Mouse (Mus musculus): ENCODE measurements at regions not wholly inside any gene's neighbourhood (a gene's known extent, or its start where the extent isn't known, plus 50 kb on each side); places are given as distances from the start of the nearest gene placed in this dataset.

- ATAC-seq (replicated peaks in 1 of 2; ENCODE audit: insufficient read depth in 1 of 2, low FRiP score in 2 of 2, low TSS enrichment in 1 of 2, low read depth in 1 of 2, poor library complexity in 2 of 2, severe bottlenecking in 2 of 2), result peak; percentile 67 to 77; a peak in 2 of 4 replicates
Measured at GRCm38 (mm10) chr10:119065974-119066373, 173.9 kb downstream of the Cand1 start.

- peak; percentile 94 to 97 for ATAC-seq (replicated peaks in 1 of 2; ENCODE audit: insufficient read depth in 1 of 2, low FRiP score in 2 of 2, low TSS enrichment in 1 of 2, low read depth in 1 of 2, poor library complexity in 2 of 2, severe bottlenecking in 2 of 2)
Measured at GRCm38 (mm10) chr10:119065133-119065817, 174.6 kb downstream of the Cand1 start.

- no peak for ATAC-seq (replicated peaks in 1 of 2; ENCODE audit: insufficient read depth in 1 of 2, low FRiP score in 2 of 2, low TSS enrichment in 1 of 2, low read depth in 1 of 2, poor library complexity in 2 of 2, severe bottlenecking in 2 of 2)
Measured at GRCm38 (mm10) chr10:119064218-119064617, 175.6 kb downstream of the Cand1 start.

GRCm38 (mm10) chr10:119063209-119063699 is 176.6 kb downstream of the Cand1 start:
- ATAC-seq (replicated peaks in 1 of 2; ENCODE audit: insufficient read depth in 1 of 2, low FRiP score in 2 of 2, low TSS enrichment in 1 of 2, low read depth in 1 of 2, poor library complexity in 2 of 2, severe bottlenecking in 2 of 2), result no peak

DNA sequence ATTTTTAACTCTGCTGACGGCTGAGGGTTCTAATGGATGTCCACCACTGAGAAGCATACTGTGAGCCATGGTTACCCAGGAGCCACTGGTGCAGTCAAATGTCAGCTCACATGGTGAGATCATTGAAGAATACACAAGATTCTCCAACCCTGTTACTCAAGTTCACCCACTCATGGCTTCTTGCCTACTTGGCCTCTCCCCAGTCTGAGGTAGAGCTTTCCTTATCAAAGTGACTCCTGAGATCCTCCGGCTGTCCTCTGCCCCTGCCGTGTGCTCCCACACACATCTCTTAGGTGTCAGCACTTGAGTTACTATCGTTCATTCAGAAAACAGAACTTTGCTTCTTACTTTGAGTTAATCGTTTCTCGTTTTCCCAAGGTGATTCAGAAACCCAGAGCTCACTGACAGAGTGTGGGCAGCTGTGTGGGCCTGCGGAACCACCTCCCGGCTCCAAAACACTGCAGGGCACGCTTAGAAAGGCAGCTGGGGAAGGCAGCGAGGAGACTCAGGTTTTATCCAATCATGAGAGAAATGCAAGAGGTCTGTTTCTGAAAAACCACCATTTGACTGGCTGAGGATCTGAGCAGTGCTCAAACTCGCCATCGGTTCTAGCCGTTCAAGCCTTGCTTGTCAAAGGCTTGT is 177.8 kb downstream of the Cand1 start:
- no peak for ATAC-seq (replicated peaks in 1 of 2; ENCODE audit: insufficient read depth in 1 of 2, low FRiP score in 2 of 2, low TSS enrichment in 1 of 2, low read depth in 1 of 2, poor library complexity in 2 of 2, severe bottlenecking in 2 of 2)

DNA sequence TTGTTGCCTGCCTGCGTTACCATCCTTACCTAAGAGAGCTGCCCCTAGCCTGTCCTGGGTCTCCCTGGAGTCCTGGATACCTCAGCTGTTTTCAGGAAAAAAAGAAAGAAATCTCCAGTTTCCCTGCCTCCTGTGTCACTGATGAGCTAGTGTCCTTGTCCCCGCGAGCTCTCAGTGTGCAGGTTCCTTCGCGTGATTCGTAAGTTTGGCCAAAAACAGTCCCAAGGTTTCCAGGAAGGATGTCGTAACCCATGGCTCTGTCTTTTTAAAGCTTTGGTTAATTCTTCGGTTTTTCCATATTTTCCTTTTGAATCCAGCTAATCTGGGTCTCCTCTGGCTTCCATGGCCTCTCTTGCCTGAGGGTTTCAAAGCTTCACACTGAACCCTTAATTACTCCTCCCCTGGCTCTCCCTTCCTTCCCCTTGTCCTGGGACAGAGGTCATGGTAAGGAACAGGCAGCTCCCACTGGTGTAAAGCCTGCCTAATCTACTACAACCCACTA is 178.5 kb downstream of the Cand1 start:
- ATAC-seq (replicated peaks in 1 of 2; ENCODE audit: insufficient read depth in 1 of 2, low FRiP score in 2 of 2, low TSS enrichment in 1 of 2, low read depth in 1 of 2, poor library complexity in 2 of 2, severe bottlenecking in 2 of 2), result no peak

GRCm38 (mm10) chr10:119058493-119059020 is 181.3 kb downstream of the Cand1 start:
- no peak for ATAC-seq (replicated peaks in 1 of 2; ENCODE audit: insufficient read depth in 1 of 2, low FRiP score in 2 of 2, low TSS enrichment in 1 of 2, low read depth in 1 of 2, poor library complexity in 2 of 2, severe bottlenecking in 2 of 2)

- ATAC-seq (replicated peaks in 1 of 2; ENCODE audit: insufficient read depth in 1 of 2, low FRiP score in 2 of 2, low TSS enrichment in 1 of 2, low read depth in 1 of 2, poor library complexity in 2 of 2, severe bottlenecking in 2 of 2), result peak in 1 of 2 experiments; percentile 35; a peak in 1 of 4 replicates
Measured at GRCm38 (mm10) chr10:119055199-119055785, 184.6 kb downstream of the Cand1 start.

GRCm38 (mm10) chr10:119054191-119055175 is 184.5 kb upstream of the Dyrk2 start:
- ATAC-seq (replicated peaks in 1 of 2; ENCODE audit: insufficient read depth in 1 of 2, low FRiP score in 2 of 2, low TSS enrichment in 1 of 2, low read depth in 1 of 2, poor library complexity in 2 of 2, severe bottlenecking in 2 of 2), result no peak

GRCm38 (mm10) chr10:119052441-119053041 is 182.5 kb upstream of the Dyrk2 start:
- no peak for ATAC-seq (replicated peaks in 1 of 2; ENCODE audit: insufficient read depth in 1 of 2, low FRiP score in 2 of 2, low TSS enrichment in 1 of 2, low read depth in 1 of 2, poor library complexity in 2 of 2, severe bottlenecking in 2 of 2)

DNA sequence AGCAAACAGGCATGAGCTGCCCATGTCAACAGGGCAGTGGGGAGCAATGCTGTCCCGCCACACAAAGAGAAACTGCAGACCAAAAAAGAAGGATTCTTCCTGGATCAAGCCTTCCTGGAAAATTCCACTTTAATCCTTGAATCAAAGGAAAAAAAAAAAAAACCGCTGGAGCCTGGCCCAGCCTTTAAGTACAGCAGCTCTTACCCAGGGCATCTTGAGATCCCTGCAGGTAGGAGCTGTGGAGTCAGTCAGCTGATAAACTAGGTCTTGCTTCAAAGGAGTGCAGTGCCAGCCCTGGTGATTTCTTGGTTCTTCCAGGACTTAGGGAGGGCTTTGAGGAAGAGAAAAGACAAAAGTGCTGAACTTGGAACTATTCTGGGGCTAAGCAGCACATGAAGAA is 181.6 kb upstream of the Dyrk2 start:
- ATAC-seq (replicated peaks in 1 of 2; ENCODE audit: insufficient read depth in 1 of 2, low FRiP score in 2 of 2, low TSS enrichment in 1 of 2, low read depth in 1 of 2, poor library complexity in 2 of 2, severe bottlenecking in 2 of 2), result no peak

DNA sequence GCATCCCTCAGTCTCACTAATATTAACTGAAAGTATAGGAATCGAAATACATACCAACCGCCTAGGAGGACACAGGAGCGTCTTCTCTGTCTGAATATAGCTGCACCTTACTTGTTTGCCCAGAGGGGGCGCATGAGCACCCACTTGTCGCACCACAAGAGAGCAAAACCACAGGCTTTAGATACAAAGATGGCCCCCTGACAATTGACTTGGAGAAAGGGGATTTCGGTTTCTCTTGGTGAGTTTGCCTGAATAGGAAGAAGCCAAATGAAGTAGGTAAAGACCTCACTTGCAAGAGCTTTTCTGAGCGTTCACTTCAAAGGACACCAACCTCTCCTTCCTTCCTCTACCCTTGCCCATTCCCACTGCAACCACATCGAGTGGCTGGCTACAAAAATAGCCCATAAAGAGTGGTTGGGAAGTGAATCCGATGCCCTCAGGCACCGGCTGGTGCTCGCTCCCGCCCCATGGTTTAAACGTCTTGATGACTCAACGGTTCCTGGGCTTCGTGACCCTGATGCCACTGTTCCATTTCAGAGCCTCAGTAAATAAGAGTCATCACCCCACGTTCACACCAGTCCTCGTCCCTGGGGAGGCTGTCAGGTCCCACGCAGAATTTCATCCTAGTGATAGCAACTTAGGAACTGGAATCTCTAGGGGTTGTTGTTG is 180.1 kb upstream of the Dyrk2 start:
- peak; percentile 68 to 85 for ATAC-seq (replicated peaks in 1 of 2; ENCODE audit: insufficient read depth in 1 of 2, low FRiP score in 2 of 2, low TSS enrichment in 1 of 2, low read depth in 1 of 2, poor library complexity in 2 of 2, severe bottlenecking in 2 of 2)

DNA sequence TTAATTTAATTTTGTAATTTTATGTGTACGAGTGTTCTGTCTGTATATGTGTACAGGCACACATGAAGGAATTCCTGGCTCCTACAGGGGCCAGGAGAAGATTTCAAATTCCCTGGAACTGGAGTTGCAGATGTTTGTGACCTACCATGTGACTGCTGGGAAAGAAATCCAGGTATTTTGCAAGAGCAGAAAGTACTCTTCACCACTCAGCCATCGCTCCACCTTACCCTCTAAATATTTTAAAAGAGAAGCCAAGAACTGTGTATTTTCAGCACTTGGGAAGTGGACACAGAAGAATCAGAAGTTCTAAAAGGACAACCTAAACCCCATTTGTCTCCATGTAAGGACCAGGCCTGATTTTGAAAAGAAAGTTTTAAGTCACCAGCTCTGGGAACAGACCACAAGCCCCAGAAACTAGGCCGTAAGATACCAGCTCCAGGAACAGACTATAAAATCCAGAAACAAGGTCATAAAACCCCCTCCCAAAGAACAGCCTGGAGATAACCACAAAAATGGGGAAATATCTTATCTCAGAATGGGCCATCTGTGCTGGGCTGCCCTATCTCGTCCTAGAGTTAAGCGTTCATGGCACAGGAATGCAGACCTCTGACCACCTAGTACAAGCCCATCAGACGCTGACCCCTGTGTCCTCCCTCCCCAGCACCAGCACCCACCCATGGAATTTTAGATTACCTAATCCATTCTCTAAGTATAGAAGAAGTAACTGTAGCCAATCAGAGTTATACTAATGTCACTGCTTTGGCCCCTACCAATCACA is 178.8 kb upstream of the Dyrk2 start:
- ATAC-seq (replicated peaks in 1 of 2; ENCODE audit: insufficient read depth in 1 of 2, low FRiP score in 2 of 2, low TSS enrichment in 1 of 2, low read depth in 1 of 2, poor library complexity in 2 of 2, severe bottlenecking in 2 of 2), result no peak

DNA sequence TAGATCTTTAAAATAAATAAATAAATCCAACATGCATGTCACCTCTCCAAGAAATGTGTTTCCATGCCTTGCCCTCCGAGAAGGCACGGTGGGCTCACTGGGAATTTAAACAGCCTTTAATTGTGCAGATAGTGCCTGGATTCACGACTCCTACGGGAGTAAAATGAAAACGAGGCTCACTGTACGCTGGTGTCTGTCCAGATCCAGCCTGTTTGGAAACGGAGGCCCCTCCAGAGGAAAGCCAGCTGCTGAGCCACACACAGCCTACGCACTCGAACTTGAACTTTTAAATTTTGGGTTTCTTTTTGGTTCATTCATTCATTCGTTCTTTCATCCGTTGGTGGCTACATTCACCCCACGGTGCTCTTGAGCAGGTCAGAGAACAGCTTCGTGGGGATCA is 175.1 kb upstream of the Dyrk2 start:
- ATAC-seq (replicated peaks in 1 of 2; ENCODE audit: insufficient read depth in 1 of 2, low FRiP score in 2 of 2, low TSS enrichment in 1 of 2, low read depth in 1 of 2, poor library complexity in 2 of 2, severe bottlenecking in 2 of 2), result no peak

GRCm38 (mm10) chr10:119043069-119043468 is 173.1 kb upstream of the Dyrk2 start:
- ATAC-seq (replicated peaks in 1 of 2; ENCODE audit: insufficient read depth in 1 of 2, low FRiP score in 2 of 2, low TSS enrichment in 1 of 2, low read depth in 1 of 2, poor library complexity in 2 of 2, severe bottlenecking in 2 of 2), result no peak

DNA sequence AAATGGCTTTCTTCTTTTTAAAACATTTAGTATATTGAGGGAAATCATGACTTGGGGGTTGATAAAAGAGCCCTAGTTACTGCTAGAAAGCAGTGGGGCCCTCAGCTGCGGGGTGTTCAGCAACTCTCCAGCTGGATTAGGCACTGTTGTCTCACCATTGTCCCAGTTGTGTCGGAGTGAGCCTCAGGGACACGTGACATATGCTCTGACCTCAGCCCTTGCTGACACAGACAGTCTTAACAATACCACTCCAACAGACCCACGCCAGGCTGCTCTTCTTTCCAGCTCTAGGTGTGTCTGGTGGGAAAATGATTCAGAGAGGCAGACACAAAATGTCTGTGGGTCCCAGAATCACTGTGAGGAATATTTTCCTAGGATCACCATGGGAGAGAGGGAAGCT is 170.2 kb upstream of the Dyrk2 start:
- ATAC-seq (replicated peaks in 1 of 2; ENCODE audit: insufficient read depth in 1 of 2, low FRiP score in 2 of 2, low TSS enrichment in 1 of 2, low read depth in 1 of 2, poor library complexity in 2 of 2, severe bottlenecking in 2 of 2), result no peak
